Mouse (Mus musculus) liver, embryonic 13.5 days (tissue): Measurements from ENCODE around the gene Tmcc3. TPM values are rescaled to one million over a fixed set of nuclear protein-coding genes. Genes with fewer than 3 reads are reported as not detected.

Source experiments
- ATAC-seq: fragments of 200-750 bp; cut with Nextera tagmentation; 2 replicates; pipeline ENCODE4 v1.8.0; 2017; ENCODE audit warnings: low read depth, mild to moderate bottlenecking, moderate number of reproducible peaks, moderate library complexity
- DNase-seq: peaks from one replicate; pipeline ENCODE4 v3.0.0; 2022
- H3K27ac ChIP-seq: fragments of 300-500 bp; sonication (generic); 2 replicates; pipeline ENCODE4 v1.5.1; 2015; ENCODE audit warnings: moderate library complexity, mild to moderate bottlenecking, inconsistent platforms
- H3K27me3 ChIP-seq: fragments of 300-500 bp; sonication (generic); 2 replicates; pipeline ENCODE4 v1.6.1; 2015; ENCODE audit warnings: mild to moderate bottlenecking, inconsistent platforms
- H3K36me3 ChIP-seq: fragments of 300-500 bp; sonication (generic); 2 replicates; pipeline ENCODE4 v1.6.1; 2015; ENCODE audit warnings: mild to moderate bottlenecking, inconsistent platforms
- H3K4me1 ChIP-seq: fragments of 300-500 bp; sonication (generic); replicated peaks from 2 replicates; pipeline ENCODE4 v1.6.1; 2015; ENCODE audit warnings: inconsistent platforms
- H3K4me2 ChIP-seq: fragments of 300-500 bp; sonication (generic); 2 replicates; pipeline ENCODE4 v1.6.1; 2015; ENCODE audit warnings: inconsistent platforms, mild to moderate bottlenecking, moderate library complexity
- H3K4me3 ChIP-seq: fragments of 300-500 bp; sonication (generic); replicated peaks from 2 replicates; pipeline ENCODE4 v1.5.1; 2015; ENCODE audit warnings: mild to moderate bottlenecking, inconsistent platforms
- H3K9ac ChIP-seq: fragments of 300-500 bp; sonication (generic); 2 replicates; pipeline ENCODE4 v1.6.1; 2015; ENCODE audit warnings: mild to moderate bottlenecking, inconsistent platforms
- H3K9me3 ChIP-seq: fragments of 300-500 bp; sonication (generic); replicated peaks from 2 replicates; pipeline ENCODE4 v1.6.1; 2016; ENCODE audit warnings: inconsistent platforms
- WGBS: fragments of 180-500 bp; shearing (Covaris S2); methylation state at CpG from one replicate; pipeline ENCODE4 v1.1.7; 2015; ENCODE audit not compliant: insufficient replicate concordance; 5-methylcytosine and 5-hydroxymethylcytosine counted together
- polyA plus RNA-seq: library from polyadenylated mRNA; unstranded; fragments of >200 nt; fragmentation: Nextera tagmentation; extraction: Ambion mirVana; gene quantifications from 2 replicates; pipeline ENCODE4 v1.2.1, GENCODE M21; 2015

Tmcc3 gene
- polyA plus RNA-seq, 1 experiment from 2014 or later = 2.6 TPM

DNA sequence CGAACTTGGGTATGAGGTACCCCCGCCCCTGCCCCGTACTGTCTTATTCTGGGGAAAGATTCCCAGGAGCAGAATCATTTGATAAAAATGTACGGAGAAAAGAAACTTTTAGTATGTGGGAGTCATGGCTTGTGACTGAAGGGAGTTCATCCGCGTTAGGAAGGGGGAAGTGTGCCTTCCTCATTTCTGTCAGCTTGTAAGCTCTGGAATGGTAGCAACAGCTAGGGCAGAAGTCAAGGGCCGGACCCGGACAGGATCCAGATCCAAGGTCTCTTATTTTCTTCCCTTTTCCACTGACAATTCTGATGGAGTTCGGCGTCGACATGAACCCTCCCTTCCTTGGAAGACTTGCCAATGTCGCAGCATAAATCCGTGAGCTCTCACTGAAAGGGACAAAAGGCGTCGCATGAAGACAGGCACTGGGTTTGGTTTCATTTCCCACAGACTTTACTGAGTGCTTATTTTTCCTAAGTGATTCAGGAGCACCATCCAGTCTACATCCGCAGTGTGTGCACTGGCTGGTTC is 193.6 kb downstream of the Tmcc3 start:
- ATAC-seq (no peak), DNase-seq (no peak)
- Histone ChIP-seq H3K27ac (no peak overlapping the region), H3K36me3 (no peaks in the 10 kb centered on the region), H3K27me3 (peaks cover 8% of the 10 kb centered on the region; the same call in 1 of the 2 replicates), H3K4me2 (no peak overlapping the region), H3K9ac (no peak overlapping the region), H3K4me1 (no peaks in the 10 kb centered on the region), H3K4me3 (no peak overlapping the region), H3K9me3 (no peaks in the 10 kb centered on the region)
- WGBS = 58% methylated on average over 16 of the region's 16 CpGs

DNA sequence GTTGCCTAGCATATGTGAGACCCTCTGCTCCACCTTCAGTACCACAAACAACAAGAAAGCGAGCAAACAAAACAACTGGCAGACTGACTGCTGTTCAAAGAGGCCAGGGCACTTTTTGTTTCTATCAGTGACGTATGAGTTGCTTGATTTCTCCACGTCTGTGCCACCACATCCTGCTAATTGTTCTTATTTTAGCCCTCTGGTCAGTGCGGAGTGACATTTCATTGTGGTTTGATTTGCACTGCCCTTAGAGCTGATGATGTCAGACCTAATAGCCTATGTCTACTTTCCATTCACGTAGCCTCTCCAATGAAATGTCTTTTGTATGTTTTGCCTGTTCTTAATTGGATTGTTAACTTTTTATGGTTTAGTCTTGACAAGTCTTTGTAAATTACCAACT is 197.1 kb downstream of the Tmcc3 start:
- H3K27ac ChIP-seq = no peak overlapping the region
- H3K4me3 ChIP-seq = no peak overlapping the region
- H3K36me3 ChIP-seq = no peaks in the 10 kb centered on the region
- ATAC-seq (no peak), DNase-seq (no peak)
- H3K4me2 ChIP-seq = no peak overlapping the region
- no peaks in the 10 kb centered on the region for H3K9me3 ChIP-seq
- peaks cover 26% of the 10 kb centered on the region for H3K27me3 ChIP-seq
- WGBS = 38% methylated on average over 5 of the region's 5 CpGs
- no peak overlapping the region for H3K9ac ChIP-seq
- no peaks in the 10 kb centered on the region for H3K4me1 ChIP-seq

DNA sequence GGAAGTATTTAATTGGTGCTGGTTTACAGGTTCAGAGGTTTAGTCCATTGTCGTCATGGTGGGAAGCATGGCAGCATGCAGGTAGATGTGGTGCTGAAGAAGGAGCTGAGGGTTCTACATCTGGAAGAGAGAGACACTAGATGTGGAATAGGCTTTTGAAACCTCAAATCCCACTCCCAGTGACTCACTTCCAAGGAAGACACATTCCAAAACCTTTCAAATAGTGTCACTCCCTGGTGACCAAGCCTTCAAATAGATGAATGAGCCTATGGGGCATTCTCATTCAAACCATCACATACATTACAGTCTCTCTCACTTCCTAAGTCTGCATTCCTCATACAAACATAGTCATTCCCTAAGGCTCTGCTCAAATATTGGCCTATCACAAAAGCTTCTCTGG is 201.0 kb downstream of the Tmcc3 start:
- no peak for ATAC-seq
- no peak overlapping the region for H3K9ac ChIP-seq
- no peak overlapping the region for H3K4me3 ChIP-seq
- DNase-seq = no peak
- no peaks in the 10 kb centered on the region for H3K36me3 ChIP-seq
- WGBS = 65% methylated on average over 1 of the region's 1 CpGs
- peaks cover 27% of the 10 kb centered on the region for H3K4me1 ChIP-seq
- H3K9me3 ChIP-seq = no peaks in the 10 kb centered on the region
- H3K4me2 ChIP-seq = no peak overlapping the region
- H3K27ac ChIP-seq = no peak overlapping the region
- peaks cover 61% of the 10 kb centered on the region for H3K27me3 ChIP-seq

DNA sequence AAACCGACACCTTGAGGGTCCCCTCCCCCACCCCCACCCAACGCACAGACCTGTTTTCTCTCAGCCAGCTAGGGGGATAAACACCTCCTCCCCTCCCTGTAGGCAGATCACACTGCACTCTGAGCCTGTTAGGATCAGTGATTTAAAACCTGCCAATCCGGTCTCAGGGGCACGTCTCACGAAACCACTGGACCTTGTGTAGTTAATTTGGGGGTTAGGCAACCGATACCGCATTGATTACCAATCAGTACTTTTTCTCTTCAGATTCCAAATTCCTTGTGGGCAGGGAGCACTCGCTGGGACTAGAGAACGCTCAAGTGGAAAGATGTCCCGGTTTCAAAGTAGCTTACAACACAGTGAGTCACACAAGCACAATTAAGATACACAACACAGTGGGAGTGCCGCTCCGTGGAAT is 202.3 kb downstream of the Tmcc3 start:
- H3K27me3 ChIP-seq = peaks cover 67% of the 10 kb centered on the region
- 4% methylated on average over 12 of the region's 12 CpGs for WGBS
- H3K4me3 ChIP-seq = peak overlapping the region; percentile 69
- no peaks in the 10 kb centered on the region for H3K36me3 ChIP-seq
- H3K9me3 ChIP-seq = no peaks in the 10 kb centered on the region
- H3K9ac ChIP-seq = 0 out of 2 replicates have a peak overlapping the region, but pooled peaks have one; percentile 69
- H3K27ac ChIP-seq = no peak overlapping the region
- H3K4me1 ChIP-seq = peaks cover 27% of the 10 kb centered on the region
- peak overlapping the region; percentile 90 for H3K4me2 ChIP-seq
- no peak for DNase-seq
- ATAC-seq = no peak

DNA sequence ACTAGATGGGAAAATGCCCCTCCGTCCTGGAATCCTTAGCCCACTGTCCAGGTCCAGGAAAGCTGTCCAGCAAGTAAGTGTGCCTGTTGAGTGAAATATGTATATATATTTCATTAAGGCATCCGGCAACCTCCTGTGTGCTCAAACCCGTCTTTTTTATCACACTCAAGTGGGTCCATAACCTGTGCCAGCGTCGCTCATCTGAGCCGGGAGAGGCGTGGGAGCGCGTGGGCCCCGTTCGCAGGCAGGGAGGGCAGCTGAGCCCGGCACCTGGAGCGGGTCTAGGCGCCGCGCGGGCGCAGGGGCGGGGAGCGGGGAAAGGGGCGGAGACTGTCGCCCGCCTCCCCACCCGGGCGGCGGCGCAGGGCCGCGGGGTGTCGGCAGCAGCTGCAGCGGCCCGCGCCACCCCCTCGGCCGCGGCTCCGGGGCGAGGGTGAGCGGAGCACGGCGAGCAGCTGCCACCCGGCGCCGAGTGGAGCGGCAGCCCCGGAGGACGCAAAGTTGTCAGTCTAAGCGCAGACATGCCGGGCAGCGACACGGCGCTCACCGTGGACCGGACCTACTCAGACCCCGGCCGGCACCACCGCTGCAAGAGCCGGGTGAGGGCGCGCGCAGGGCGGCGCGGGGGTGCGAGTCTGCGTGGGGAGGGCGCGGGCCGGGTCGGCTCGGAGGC is 202.9 kb downstream of the Tmcc3 start:
- ATAC-seq (peak; percentile 81), DNase-seq (peak; percentile 51)
- Histone ChIP-seq H3K9ac (peak overlapping the region; percentile 69), H3K4me2 (peak overlapping the region; percentile 90), H3K4me3 (peak overlapping the region; percentile 69), H3K27ac (no peak overlapping the region; the same call in 1 of the 2 replicates), H3K36me3 (no peaks in the 10 kb centered on the region), H3K9me3 (no peaks in the 10 kb centered on the region), H3K27me3 (peaks cover 69% of the 10 kb centered on the region), H3K4me1 (peaks cover 30% of the 10 kb centered on the region)
- under 1% methylated on average over 70 of the region's 71 CpGs for WGBS

DNA sequence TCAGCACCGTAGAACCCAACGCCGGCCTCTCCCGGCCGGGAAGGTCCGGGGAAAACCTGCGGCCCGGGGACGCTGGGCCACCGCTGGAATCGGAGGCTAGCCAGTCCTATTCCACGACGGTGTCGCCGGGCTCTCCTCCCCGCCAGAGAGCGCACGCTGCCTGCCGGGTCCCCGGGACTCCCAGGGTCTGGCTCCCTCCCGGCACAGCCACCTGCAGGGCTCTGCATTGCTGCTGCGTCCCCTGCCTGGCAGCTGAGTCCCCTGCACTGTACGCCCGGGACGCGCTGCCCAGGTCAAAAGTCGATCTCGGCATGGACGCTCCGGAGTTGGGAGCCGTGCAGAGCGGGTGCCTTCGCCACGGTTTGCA is 203.4 kb downstream of the Tmcc3 start:
- DNase-seq (peak; percentile 51), ATAC-seq (peak; percentile 77)
- Histone ChIP-seq H3K36me3 (no peaks in the 10 kb centered on the region), H3K9ac (peak overlapping the region; percentile 69), H3K9me3 (no peaks in the 10 kb centered on the region), H3K4me2 (peak overlapping the region; percentile 90), H3K27ac (no peak overlapping the region; the same call in 1 of the 2 replicates), H3K4me1 (peaks cover 35% of the 10 kb centered on the region), H3K4me3 (peak overlapping the region; percentile 69), H3K27me3 (peaks cover 71% of the 10 kb centered on the region)
- under 1% methylated on average over 33 of the region's 34 CpGs for WGBS

DNA sequence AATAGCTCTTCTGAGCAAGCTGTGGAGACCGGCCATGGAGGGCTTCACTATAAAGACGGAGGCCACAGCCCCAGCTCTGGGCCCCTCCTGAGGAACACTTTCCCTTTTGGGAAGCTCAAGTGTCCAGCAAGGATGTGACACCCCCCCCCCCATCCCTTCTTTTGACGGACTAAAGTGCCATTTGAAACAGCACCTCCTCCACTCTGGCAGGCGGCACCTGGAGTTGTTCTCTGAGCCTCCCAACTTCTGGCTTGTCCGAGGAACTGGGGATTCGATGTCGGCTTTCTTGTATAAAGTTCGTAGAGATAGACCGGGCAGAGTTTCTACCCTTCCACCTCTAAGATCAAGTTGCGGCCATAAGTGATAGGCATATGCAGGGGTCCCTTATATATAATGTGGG is 203.8 kb downstream of the Tmcc3 start:
- no peak for DNase-seq
- H3K36me3 ChIP-seq = no peaks in the 10 kb centered on the region
- H3K27ac ChIP-seq = no peak overlapping the region
- WGBS = 3% methylated on average over 10 of the region's 10 CpGs
- peaks cover 69% of the 10 kb centered on the region for H3K27me3 ChIP-seq
- H3K4me1 ChIP-seq = peaks cover 38% of the 10 kb centered on the region
- no peaks in the 10 kb centered on the region for H3K9me3 ChIP-seq
- peak overlapping the region; percentile 90 for H3K4me2 ChIP-seq
- H3K9ac ChIP-seq = peak overlapping the region; percentile 69
- peak overlapping the region; percentile 69 for H3K4me3 ChIP-seq
- no peak for ATAC-seq

DNA sequence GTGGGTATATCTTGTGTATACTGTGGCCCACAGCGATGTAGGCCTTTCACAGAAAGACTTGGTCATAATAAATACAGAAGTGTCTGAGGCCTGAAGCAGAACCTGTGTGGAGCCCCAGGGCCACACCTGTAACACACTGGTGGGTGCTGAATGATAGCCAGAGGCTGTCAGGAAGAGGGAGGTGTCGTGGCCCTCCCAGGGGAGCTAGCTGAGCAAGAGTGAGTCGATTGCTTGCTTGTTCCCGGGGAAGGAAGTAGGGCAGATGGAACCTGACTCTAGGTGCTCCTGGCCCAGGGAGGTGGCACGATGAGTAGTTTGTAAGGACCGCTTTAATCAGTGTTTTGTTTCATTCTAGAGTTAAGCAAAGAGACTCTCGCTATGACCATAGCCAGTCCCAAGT is 208.1 kb downstream of the Tmcc3 start:
- DNase-seq = peak; percentile 36
- peaks cover 66% of the 10 kb centered on the region for H3K4me1 ChIP-seq
- no peak for ATAC-seq
- H3K36me3 ChIP-seq = no peaks in the 10 kb centered on the region
- no peak overlapping the region for H3K4me3 ChIP-seq
- H3K9me3 ChIP-seq = no peaks in the 10 kb centered on the region
- H3K9ac ChIP-seq = no peak overlapping the region
- peaks cover 37% of the 10 kb centered on the region for H3K27me3 ChIP-seq
- H3K27ac ChIP-seq = no peak overlapping the region
- 45% methylated on average over 7 of the region's 7 CpGs for WGBS
- peak overlapping the region; percentile 41 for H3K4me2 ChIP-seq

DNA sequence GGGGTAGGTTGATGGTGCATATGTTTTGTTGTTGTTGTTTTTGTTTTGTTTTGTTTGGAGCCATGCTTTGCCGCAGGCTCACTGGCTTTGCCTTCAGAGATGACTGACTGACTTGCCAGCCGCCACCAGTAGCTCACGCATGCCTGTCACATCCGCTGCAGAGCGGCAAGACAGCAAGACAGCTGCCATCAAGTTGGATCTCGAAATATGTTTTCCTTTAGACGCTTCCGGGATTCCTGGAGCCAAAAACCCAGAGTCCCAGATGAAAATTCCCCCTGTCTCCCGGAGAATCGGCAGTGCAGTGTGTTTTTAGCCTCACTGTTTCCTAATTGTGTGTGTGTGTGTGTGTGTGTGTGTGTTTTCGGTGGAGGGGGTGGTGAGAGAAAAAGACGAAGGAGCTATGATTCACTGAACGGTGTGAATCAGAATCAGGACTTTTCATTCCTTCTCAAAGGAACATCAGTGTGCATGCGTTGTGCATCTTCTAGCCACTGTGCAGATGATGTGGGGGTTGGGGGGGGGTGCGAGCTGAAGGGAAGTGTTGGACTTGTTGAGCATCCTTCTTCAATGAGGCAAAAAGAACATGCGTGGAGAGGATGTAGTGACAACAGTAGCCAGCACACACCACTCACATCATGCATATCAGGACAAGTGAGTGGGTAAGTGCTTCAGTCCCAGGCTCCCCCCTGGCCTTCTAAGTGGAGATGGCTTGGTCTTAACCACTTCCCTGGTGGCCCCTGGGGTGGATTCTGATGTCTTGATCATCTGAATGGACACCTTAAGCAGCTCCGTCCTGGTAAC is 208.8 kb downstream of the Tmcc3 start:
- Histone ChIP-seq H3K4me3 (no peak overlapping the region; the same call in 1 of the 2 replicates), H3K27me3 (peaks cover 31% of the 10 kb centered on the region), H3K4me2 (peak overlapping the region; percentile 41), H3K36me3 (no peaks in the 10 kb centered on the region), H3K4me1 (peaks cover 68% of the 10 kb centered on the region), H3K9ac (no peak overlapping the region), H3K27ac (no peak overlapping the region), H3K9me3 (no peaks in the 10 kb centered on the region)
- 61% methylated on average over 17 of the region's 17 CpGs for WGBS
- DNase-seq = no peak
- ATAC-seq = no peak; the same call in 1 of the 2 replicates

DNA sequence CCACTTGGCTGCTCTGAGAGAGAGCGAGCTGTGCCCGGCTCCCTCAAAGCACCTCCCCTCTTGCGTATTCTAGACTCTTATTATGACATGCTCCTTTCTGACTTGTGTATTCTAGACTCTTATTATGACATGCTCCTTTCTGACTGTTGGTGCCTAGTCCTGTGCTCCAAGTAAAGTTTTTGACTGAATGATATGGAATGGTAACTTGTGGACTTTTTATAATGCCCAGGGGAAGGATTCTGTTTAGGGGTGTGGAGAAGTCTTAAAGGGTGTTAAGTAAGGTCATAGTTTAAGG is 209.3 kb downstream of the Tmcc3 start:
- peak; percentile 30 for DNase-seq
- Histone ChIP-seq H3K9ac (peak overlapping the region; percentile 3; the same call in 1 of the 2 replicates), H3K27me3 (peaks cover 26% of the 10 kb centered on the region), H3K4me3 (no peak overlapping the region), H3K4me2 (peak overlapping the region; percentile 41), H3K9me3 (no peaks in the 10 kb centered on the region), H3K27ac (no peak overlapping the region), H3K4me1 (peaks cover 67% of the 10 kb centered on the region), H3K36me3 (no peaks in the 10 kb centered on the region)
- peak; percentile 75 for ATAC-seq
- 36% methylated on average over 3 of the region's 3 CpGs for WGBS

DNA sequence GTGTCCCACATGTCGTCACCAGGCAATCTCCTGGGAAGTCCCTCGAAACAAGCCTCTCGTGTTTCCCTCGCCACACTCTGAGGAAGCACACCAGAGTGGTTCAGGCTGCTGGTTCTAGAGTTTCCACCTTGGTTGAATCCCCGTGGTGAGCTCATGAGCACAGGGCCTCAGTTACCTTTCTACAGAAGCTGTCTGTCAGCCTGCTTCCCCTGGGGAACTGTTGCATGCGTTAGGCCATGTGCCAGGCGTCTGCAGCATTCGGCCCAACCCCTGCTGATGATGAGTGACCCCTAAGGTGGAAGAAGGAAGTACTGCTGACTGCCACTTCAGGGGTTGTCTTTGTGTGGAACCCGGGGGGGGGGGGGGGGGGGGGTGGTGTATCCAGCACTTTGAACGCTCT is 210.0 kb downstream of the Tmcc3 start:
- DNase-seq (no peak), ATAC-seq (no peak)
- Histone ChIP-seq H3K4me2 (peak overlapping the region; percentile 41; the same call in 1 of the 2 replicates), H3K36me3 (no peaks in the 10 kb centered on the region), H3K27ac (no peak overlapping the region), H3K27me3 (peaks cover 19% of the 10 kb centered on the region), H3K4me3 (no peak overlapping the region), H3K9ac (no peak overlapping the region), H3K9me3 (no peaks in the 10 kb centered on the region), H3K4me1 (peaks cover 68% of the 10 kb centered on the region)
- 56% methylated on average over 10 of the region's 10 CpGs for WGBS
